Mouse (Mus musculus) CH12.LX (cell line): ENCODE data around the gene Gtf2ird2.

Experiments
- CTCF ChIP-seq, 2 experiments: IDR thresholded peaks in 1 of 2; conservative IDR thresholded peaks in 1 of 2; 2 replicates each; pipeline ENCODE4 v1.5.1; 2011 to 2012; ENCODE audit warnings: low read depth in 2 of 2, low read length in 2 of 2, improper control_type of control experiment in 1 of 2, inconsistent platforms in 1 of 2, mild to moderate bottlenecking in 1 of 2, moderate library complexity in 1 of 2
- ETS1 ChIP-seq: conservative IDR thresholded peaks from 2 replicates; pipeline ENCODE4 v1.6.1; 2012; ENCODE audit warnings: low read depth, mild to moderate bottlenecking, inconsistent platforms, low read length, improper control_type of control experiment, moderate library complexity
- MAFK ChIP-seq: IDR thresholded peaks from 2 replicates; pipeline ENCODE4 v1.6.1; 2011; ENCODE audit warnings: low read length, improper control_type of control experiment; ENCODE audit not compliant: insufficient replicate concordance
- MAX ChIP-seq: IDR thresholded peaks from 2 replicates; pipeline ENCODE4 v1.6.1; 2011; ENCODE audit warnings: low read length, improper control_type of control experiment
- MYC ChIP-seq: IDR thresholded peaks from 2 replicates; pipeline ENCODE4 v1.6.1; 2011; ENCODE audit warnings: low read depth, mild to moderate bottlenecking, improper control_type of control experiment, low read length
- PAX5 ChIP-seq: IDR thresholded peaks from 2 replicates; pipeline ENCODE4 v1.6.1; 2012; ENCODE audit warnings: low read length, inconsistent platforms, mixed read lengths
- POLR2A ChIP-seq: IDR thresholded peaks from 2 replicates; pipeline ENCODE4 v1.6.1; 2011; ENCODE audit warnings: low read depth, mild to moderate bottlenecking, improper control_type of control experiment, low read length
- SIN3A ChIP-seq: IDR thresholded peaks from 2 replicates; pipeline ENCODE4 v1.6.1; 2012; ENCODE audit warnings: low read length, improper control_type of control experiment, inconsistent platforms
- TBP ChIP-seq: conservative IDR thresholded peaks from 2 replicates; pipeline ENCODE4 v1.6.1; 2011; ENCODE audit warnings: low read depth, low read length, improper control_type of control experiment
- USF1 ChIP-seq: IDR thresholded peaks from 2 replicates; pipeline ENCODE4 v1.6.1; 2014; ENCODE audit warnings: low read depth, mild to moderate bottlenecking, inconsistent platforms, low read length, improper control_type of control experiment

GRCm38 (mm10) chr5:134188571-134188970 lies 4.8 kb downstream of the Gtf2ird2 start:
- TF ChIP-seq MAFK (no peak), CTCF (conservative IDR thresholded peaks at IDR 0.05 in 1 of 2, IDR thresholded peaks at IDR 0.05 in 1 of 2; ENCODE audit: low read depth in 2 of 2, low read length in 2 of 2) (no peak), POLR2A (no peak), ETS1 (no peak), USF1 (no peak), MYC (no peak), TBP (no peak), SIN3A (no peak), MAX (no peak), PAX5 (no peak)
